Mouse (Mus musculus) cerebellum, adult 11-12 months (tissue): ENCODE results near the gene Timm8a2.
A peak's percentile ranks its signal among the peaks of the same experiment; 100 is the strongest.

Experiments
- DNase-seq: peaks from one replicate; pipeline ENCODE4 v3.0.0; 2022

The Timm8a2 gene

GRCm38 (mm10) chr14:122012193-122012592 lies 22.3 kb upstream of the Timm8a2 start:
- no peak for DNase-seq

GRCm38 (mm10) chr14:122012814-122013213 lies 21.7 kb upstream of the Timm8a2 start:
- no peak for DNase-seq

- no peak for DNase-seq
Measured at GRCm38 (mm10) chr14:122013417-122013951, 21.0 kb upstream of the Timm8a2 start.

- DNase-seq = no peak
Measured at GRCm38 (mm10) chr14:122017958-122018357, 16.5 kb upstream of the Timm8a2 start.

- DNase-seq = no peak
Measured at GRCm38 (mm10) chr14:122019389-122019788, 15.1 kb upstream of the Timm8a2 start.

- no peak for DNase-seq
Measured at GRCm38 (mm10) chr14:122020567-122020966, 13.9 kb upstream of the Timm8a2 start.

- no peak for DNase-seq
Measured at GRCm38 (mm10) chr14:122023054-122023453, 11.4 kb upstream of the Timm8a2 start.

- no peak for DNase-seq
Measured at GRCm38 (mm10) chr14:122023928-122024327, 10.5 kb upstream of the Timm8a2 start.

GRCm38 (mm10) chr14:122028926-122029745 lies 5.3 kb upstream of the Timm8a2 start:
- DNase-seq = no peak

GRCm38 (mm10) chr14:122029851-122030250 lies 4.6 kb upstream of the Timm8a2 start:
- DNase-seq = no peak

- DNase-seq = no peak
Measured at GRCm38 (mm10) chr14:122032045-122032444, 2.4 kb upstream of the Timm8a2 start.

GRCm38 (mm10) chr14:122035181-122035580 lies 707 bp downstream of the Timm8a2 start:
- no peak for DNase-seq

- no peak for DNase-seq
Measured at GRCm38 (mm10) chr14:122035860-122036259, 1.4 kb downstream of the Timm8a2 start.

GRCm38 (mm10) chr14:122038874-122039647 lies 4.6 kb downstream of the Timm8a2 start:
- no peak for DNase-seq

GRCm38 (mm10) chr14:122041413-122041825 lies 6.9 kb downstream of the Timm8a2 start:
- no peak for DNase-seq

- DNase-seq = no peak
Measured at GRCm38 (mm10) chr14:122042142-122042694, 7.7 kb downstream of the Timm8a2 start.

- DNase-seq = no peak
Measured at GRCm38 (mm10) chr14:122047784-122048183, 13.3 kb downstream of the Timm8a2 start.

- DNase-seq = no peak
Measured at GRCm38 (mm10) chr14:122048816-122049215, 14.3 kb downstream of the Timm8a2 start.

GRCm38 (mm10) chr14:122052896-122053635 lies 18.6 kb downstream of the Timm8a2 start:
- no peak for DNase-seq

GRCm38 (mm10) chr14:122056871-122057270 lies 22.4 kb downstream of the Timm8a2 start:
- DNase-seq = no peak

GRCm38 (mm10) chr14:122057941-122058346 lies 23.5 kb downstream of the Timm8a2 start:
- no peak for DNase-seq

- peak; percentile 30 for DNase-seq
Measured at GRCm38 (mm10) chr14:122060642-122061041, 26.2 kb downstream of the Timm8a2 start.

- no peak for DNase-seq
Measured at GRCm38 (mm10) chr14:122061376-122061775, 26.9 kb downstream of the Timm8a2 start.
